Mouse (Mus musculus) gastrocnemius, adult 2 months (tissue): ENCODE results near the gene Vac14. TPM values are rescaled to one million over a fixed set of nuclear protein-coding genes. Genes with fewer than 3 reads are reported as not detected.
"Not testable (repeated sequence)": the region's sequence is repeated elsewhere in the genome, so short reads cannot be mapped to it uniquely, and the experiment has no call there.

ENCODE experiments used
- DNase-seq: peaks from one replicate; pipeline ENCODE4 v3.0.0; 2022
- H3K27ac ChIP-seq: fragments of 200-600 bp; 2 replicates; pipeline ENCODE4 v1.8.1; 2022; ENCODE audit warnings: mild to moderate bottlenecking
- H3K4me3 ChIP-seq: fragments of 200-600 bp; 2 replicates; pipeline ENCODE4 v1.8.1; 2022; ENCODE audit warnings: mild to moderate bottlenecking, moderate library complexity
- CTCF ChIP-seq: fragments of 200-600 bp; IDR thresholded peaks from 2 replicates; pipeline ENCODE4 v1.8.1; 2022; ENCODE audit warnings: antibody characterized with exemption, mild to moderate bottlenecking, moderate library complexity
- intact Hi-C: fragments of 180-260 bp; cut with DNase I; formaldehyde crosslinking; loops from one replicate; pipeline ENCODE4 v1.15.1; 2025
- total RNA-seq, 2 experiments: library from RNA; stranded (reverse); gene quantifications; 2 replicates each; pipeline ENCODE4 v1.2.3; 2021

Vac14 gene
- total RNA-seq, 2 experiments from 2014 or later: 15.6 to 18.2 TPM

DNA sequence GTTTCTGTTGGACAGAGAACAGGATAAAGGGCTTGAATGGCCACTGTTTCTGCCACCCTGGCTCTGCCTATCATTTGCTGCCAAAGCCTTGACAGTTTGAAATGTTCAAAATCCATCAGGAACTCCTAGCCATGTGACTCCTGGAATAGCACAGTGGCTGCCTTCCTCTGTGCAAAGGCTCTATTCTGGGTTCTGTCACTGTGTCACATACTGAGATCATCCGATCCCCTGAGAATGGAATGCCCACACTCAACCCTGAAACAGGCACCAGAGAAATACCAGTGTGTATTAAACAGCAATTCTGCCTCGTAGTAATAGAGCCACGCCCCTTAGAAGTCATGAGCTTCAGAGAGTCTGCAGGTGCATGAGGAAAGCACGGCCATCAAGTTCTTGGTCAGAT lies 33.5 kb downstream of the Vac14 start:
- Histone ChIP-seq H3K4me3 (no peak overlapping the region), H3K27ac (peak overlapping the region; percentile 46)
- no peak for TF ChIP-seq CTCF
- DNase-seq: no peak
- intact Hi-C loops: no loop called here

GRCm38 (mm10) chr8:110654075-110655060 lies 36.0 kb downstream of the Vac14 start:
- TF ChIP-seq CTCF: no peak
- intact Hi-C loops: no loop called here
- Histone ChIP-seq H3K4me3 (no peak overlapping the region), H3K27ac (peak overlapping the region; percentile 25)
- peak; percentile 43 for DNase-seq

DNA sequence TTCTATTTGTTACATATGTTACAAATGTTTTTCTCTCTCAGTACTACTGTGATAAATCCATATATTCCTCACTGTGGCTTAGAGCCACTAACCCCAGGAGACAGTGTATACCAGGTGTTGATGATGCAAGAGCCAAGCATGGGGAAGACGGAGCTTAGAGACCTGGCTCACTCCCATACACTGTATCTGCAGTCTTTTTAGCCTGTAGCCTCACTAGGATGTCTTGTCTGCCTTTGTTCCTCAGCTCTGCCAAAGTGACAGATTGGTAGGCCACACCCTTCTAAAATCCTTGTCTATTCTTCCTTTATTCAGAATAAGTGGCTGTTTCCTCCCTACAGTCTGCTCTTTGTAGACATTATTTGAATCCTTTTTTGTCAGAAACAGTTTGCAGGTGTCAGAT lies 37.4 kb downstream of the Vac14 start:
- peak; percentile 9 for DNase-seq
- Histone ChIP-seq H3K4me3 (no peak overlapping the region), H3K27ac (peak overlapping the region; percentile 72; the same call in 1 of the 2 replicates)
- no peak for TF ChIP-seq CTCF
- intact Hi-C loops: no loop called here

- Histone ChIP-seq H3K27ac (peak overlapping the region; percentile 59), H3K4me3 (no peak overlapping the region)
- intact Hi-C loops: no loop called here
- TF ChIP-seq CTCF: no peak
- DNase-seq: peak; percentile 72
These were observed 39.3 kb downstream of the Vac14 start for GRCm38 (mm10) chr8:110657661-110658060.

GRCm38 (mm10) chr8:110660121-110660520 lies 41.7 kb downstream of the Vac14 start:
- Histone ChIP-seq H3K4me3 (no peak overlapping the region), H3K27ac (peak overlapping the region; percentile 35)
- DNase-seq: peak; percentile 28
- intact Hi-C loops: loop anchor here (5.0 kb wide), 1 partner anchor 62 kb away; the partner anchor contains the start of gene Mtss1l
- TF ChIP-seq CTCF: no peak

- DNase-seq: no peak
- peak; percentile 24; the same call in 1 of the 2 replicates for TF ChIP-seq CTCF
- H3K4me3 ChIP-seq: no peak overlapping the region
- H3K27ac ChIP-seq: peak overlapping the region; percentile 82
- intact Hi-C loops: loop anchor here (5.0 kb wide), 1 partner anchor 60 kb away; the partner anchor contains the start of gene Mtss1l
These were observed 44.2 kb downstream of the Vac14 start for GRCm38 (mm10) chr8:110662545-110662944.

DNA sequence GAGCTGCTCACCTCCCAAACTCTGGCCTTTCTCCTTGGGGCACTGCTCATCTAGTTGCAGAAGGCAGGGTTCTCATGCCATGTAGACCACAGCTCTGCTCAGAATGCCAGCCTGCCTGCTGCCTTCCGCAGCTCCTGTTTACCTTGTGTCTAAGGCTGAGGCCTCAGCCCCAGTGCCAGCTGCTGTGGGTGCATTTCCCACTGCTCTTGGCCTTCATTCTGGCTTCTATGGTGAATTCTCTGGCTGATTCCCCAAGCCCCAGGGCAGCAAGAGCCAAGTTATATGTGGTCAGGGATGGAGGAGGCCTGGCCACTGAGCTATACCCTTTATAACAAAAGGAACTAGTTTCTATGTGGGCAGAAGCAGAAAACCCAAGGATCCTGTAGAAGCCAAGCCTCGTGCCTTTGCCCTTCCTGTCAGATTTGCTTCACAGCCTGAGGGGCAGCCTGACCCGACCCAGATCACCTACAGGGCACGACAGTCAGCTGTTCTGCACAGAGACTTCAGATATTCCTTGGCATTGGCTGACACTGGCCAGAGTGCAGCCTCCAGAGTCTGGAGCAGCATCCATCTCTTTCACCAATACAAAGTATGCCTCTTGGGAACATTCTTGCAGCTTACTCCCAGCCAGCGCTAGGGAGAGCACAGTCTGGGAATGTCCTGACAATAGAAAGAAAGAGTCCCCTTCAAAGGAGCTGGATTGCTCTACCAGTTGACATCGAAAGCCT lies 44.8 kb downstream of the Vac14 start:
- no peak overlapping the region for H3K4me3 ChIP-seq
- H3K27ac ChIP-seq: peak overlapping the region; percentile 82
- DNase-seq: peak; percentile 56
- TF ChIP-seq CTCF: no peak
- intact Hi-C loops: loop anchor here (5.0 kb wide), 1 partner anchor 59 kb away; the partner anchor contains the start of gene Mtss1l

- H3K4me3 ChIP-seq: no peak overlapping the region
- peak overlapping the region; percentile 82 for H3K27ac ChIP-seq
- no peak for TF ChIP-seq CTCF
- peak; percentile 87 for DNase-seq
- intact Hi-C loops: loop anchor here (5.0 kb wide), 1 partner anchor 58 kb away; the partner anchor contains the start of gene Mtss1l
These were observed 46.0 kb downstream of the Vac14 start for GRCm38 (mm10) chr8:110664202-110664896.

GRCm38 (mm10) chr8:110665000-110665399 lies 46.6 kb downstream of the Vac14 start:
- intact Hi-C loops: loop anchor here (5.0 kb wide), 1 partner anchor 57 kb away; the partner anchor contains the start of gene Mtss1l
- Histone ChIP-seq H3K4me3 (no peak overlapping the region), H3K27ac (peak overlapping the region; percentile 82)
- DNase-seq: no peak
- no peak for TF ChIP-seq CTCF

DNA sequence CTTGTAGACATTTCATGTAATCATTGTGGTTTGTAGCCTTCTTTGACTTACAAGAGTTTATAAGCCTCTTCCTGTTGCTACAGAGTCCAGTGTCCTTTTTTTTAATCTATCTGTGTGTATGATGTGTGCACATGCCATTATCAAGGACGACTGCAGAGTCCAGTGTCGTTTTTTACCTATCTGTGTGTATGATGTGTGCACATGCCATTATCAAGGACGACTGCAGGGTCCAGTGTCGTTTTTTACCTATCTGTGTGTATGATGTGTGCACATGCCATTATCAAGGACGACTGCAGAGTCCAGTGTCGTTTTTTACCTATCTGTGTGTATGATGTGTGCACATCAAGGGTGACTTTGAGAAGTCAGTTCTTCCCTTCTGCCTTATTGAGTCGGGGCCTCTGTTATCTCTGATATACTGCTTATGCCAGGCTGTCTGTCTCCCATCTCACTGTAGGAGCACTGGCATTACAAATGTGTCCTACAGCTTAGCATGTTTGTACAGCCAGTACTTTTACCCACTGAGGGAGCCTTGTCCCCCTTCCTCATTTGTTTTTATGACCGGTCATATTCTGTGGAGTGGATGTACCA lies 49.3 kb downstream of the Vac14 start:
- DNase-seq, H3K27ac ChIP-seq, intact Hi-C loops, H3K4me3 ChIP-seq: not testable (repeated sequence)

DNA sequence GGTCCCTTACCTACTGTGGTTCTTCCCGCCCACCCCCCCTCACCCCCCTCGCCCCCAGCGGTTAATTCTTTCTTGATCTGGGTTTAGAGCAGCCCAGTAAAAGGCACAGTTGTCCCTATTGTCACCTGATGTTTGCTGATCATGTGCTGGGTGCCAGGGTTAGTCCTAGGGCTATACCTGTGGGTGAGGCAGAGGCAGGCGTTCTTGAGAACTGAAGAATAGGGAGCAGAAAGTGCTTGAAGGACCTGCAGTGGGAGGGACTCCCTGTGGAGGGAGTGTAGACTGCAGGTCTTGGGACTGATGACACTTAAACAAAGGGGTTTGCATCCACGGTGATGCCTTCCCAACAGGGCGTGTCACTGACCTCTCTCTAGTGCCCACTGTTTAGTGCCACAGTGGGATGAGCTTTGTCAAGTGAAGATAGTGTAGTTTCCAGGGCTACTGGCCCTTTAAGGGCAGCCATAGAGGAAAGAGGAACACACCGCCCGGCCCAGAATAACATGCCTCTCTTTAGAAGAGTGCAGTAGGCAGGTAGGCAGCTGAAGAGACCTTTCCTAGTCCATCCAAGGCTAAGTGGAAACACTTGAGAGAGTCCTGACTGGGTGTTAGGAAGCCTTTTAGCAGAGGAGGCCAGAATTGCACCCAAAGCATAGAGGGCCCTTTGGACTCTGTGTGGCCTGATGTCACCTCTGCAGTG lies 51.7 kb downstream of the Vac14 start:
- Histone ChIP-seq H3K4me3 (peak overlapping the region; percentile 46), H3K27ac (peak overlapping the region; percentile 95)
- no peak for DNase-seq
- intact Hi-C loops: no loop called here
- no peak for TF ChIP-seq CTCF
